Mouse (Mus musculus) myocyte (in vitro differentiated cells): ENCODE data around the gene Rab26. TPM values are rescaled to one million over a fixed set of nuclear protein-coding genes. Genes with fewer than 3 reads are reported as not detected.
A peak's percentile ranks its signal among the peaks of the same experiment; 100 is the strongest.

Experiments
- H3K27me3 ChIP-seq: one replicate; pipeline ENCODE4 v1.6.1; 2011; ENCODE audit not compliant: control insufficient read depth, insufficient read depth, insufficient read length
- H3K36me3 ChIP-seq: one replicate; pipeline ENCODE4 v1.6.1; 2011; ENCODE audit not compliant: control insufficient read depth, insufficient read depth
- H3K4me2 ChIP-seq: one replicate; pipeline ENCODE4 v1.6.1; 2011; ENCODE audit warnings: low read depth, control low read depth
- H3K4me3 ChIP-seq: one replicate; pipeline ENCODE4 v1.5.1; 2011; ENCODE audit warnings: mild to moderate bottlenecking, control low read depth, moderate library complexity
- H3K79me2 ChIP-seq: one replicate; pipeline ENCODE4 v1.6.1; 2011; ENCODE audit not compliant: control insufficient read depth, insufficient read depth
- H3ac ChIP-seq: one replicate; pipeline ENCODE4 v1.6.1; 2011; ENCODE audit not compliant: control insufficient read depth, insufficient read length
- CEBPB ChIP-seq: IDR thresholded peaks from 2 replicates; pipeline ENCODE4 v1.6.1; 2011; ENCODE audit warnings: mild to moderate bottlenecking, moderate library complexity; ENCODE audit not compliant: poor library complexity, insufficient read depth, severe bottlenecking
- E2F4 ChIP-seq: IDR thresholded peaks from one replicate; pipeline ENCODE4 v1.6.1; 2011; ENCODE audit warnings: mild to moderate bottlenecking, control low read depth, moderate library complexity; ENCODE audit not compliant: insufficient read depth
- MAX ChIP-seq: IDR thresholded peaks from one replicate; pipeline ENCODE4 v1.6.1; 2011; ENCODE audit warnings: low read depth, mild to moderate bottlenecking, control low read depth
- MYOD1 ChIP-seq, 3 experiments: IDR thresholded peaks; one replicate each; pipeline ENCODE4 v1.6.1; 2011; ENCODE audit warnings: control low read depth in 2 of 3, low read depth in 2 of 3, mild to moderate bottlenecking in 2 of 3, moderate library complexity in 1 of 3; ENCODE audit not compliant: insufficient read length in 2 of 3, control insufficient read depth in 1 of 3
- MYOG ChIP-seq, 3 experiments: IDR thresholded peaks; one replicate each; pipeline ENCODE4 v1.6.1; 2011; ENCODE audit warnings: control low read depth in 2 of 3, low read depth in 2 of 3, mild to moderate bottlenecking in 2 of 3; ENCODE audit not compliant: insufficient read length in 2 of 3, control insufficient read depth in 1 of 3, insufficient read depth in 1 of 3
- POLR2A ChIP-seq: IDR thresholded peaks from one replicate; pipeline ENCODE4 v1.6.1; 2011; ENCODE audit warnings: low read depth, mild to moderate bottlenecking, control low read depth, moderate library complexity; ENCODE audit not compliant: insufficient read length
- POLR2AphosphoS2 ChIP-seq: IDR thresholded peaks from one replicate; pipeline ENCODE4 v1.6.1; 2011; ENCODE audit warnings: low read depth, control low read depth; ENCODE audit not compliant: insufficient read length
- REST ChIP-seq: IDR thresholded peaks from one replicate; pipeline ENCODE4 v1.6.1; 2011; ENCODE audit warnings: mild to moderate bottlenecking, control low read depth, moderate library complexity; ENCODE audit not compliant: insufficient read depth, insufficient read length
- SRF ChIP-seq: IDR thresholded peaks from one replicate; pipeline ENCODE4 v1.6.1; 2011; ENCODE audit warnings: low read depth; ENCODE audit not compliant: control insufficient read depth, insufficient read length
- TCF12 ChIP-seq: IDR thresholded peaks from one replicate; pipeline ENCODE4 v1.6.1; 2011; ENCODE audit warnings: mild to moderate bottlenecking, control low read depth; ENCODE audit not compliant: poor library complexity, insufficient read depth, severe bottlenecking
- TCF3 ChIP-seq: IDR thresholded peaks from one replicate; pipeline ENCODE4 v1.6.1; 2011; ENCODE audit warnings: low read depth, control low read depth; ENCODE audit not compliant: insufficient read length
- USF1 ChIP-seq: IDR thresholded peaks from one replicate; pipeline ENCODE4 v1.6.1; 2011; ENCODE audit warnings: low read depth, mild to moderate bottlenecking, control low read depth, moderate library complexity
- polyA plus RNA-seq: library from polyadenylated mRNA; unstranded; fragments of >200 nt; fragmentation: generic; extraction: Trizol; gene quantifications from one replicate; pipeline ENCODE4 v1.2.1, GENCODE M21; 2012; ENCODE audit warnings: missing spikeins

Gene Rab26
- polyA plus RNA-seq, 1 experiment, result 0.35 TPM

DNA sequence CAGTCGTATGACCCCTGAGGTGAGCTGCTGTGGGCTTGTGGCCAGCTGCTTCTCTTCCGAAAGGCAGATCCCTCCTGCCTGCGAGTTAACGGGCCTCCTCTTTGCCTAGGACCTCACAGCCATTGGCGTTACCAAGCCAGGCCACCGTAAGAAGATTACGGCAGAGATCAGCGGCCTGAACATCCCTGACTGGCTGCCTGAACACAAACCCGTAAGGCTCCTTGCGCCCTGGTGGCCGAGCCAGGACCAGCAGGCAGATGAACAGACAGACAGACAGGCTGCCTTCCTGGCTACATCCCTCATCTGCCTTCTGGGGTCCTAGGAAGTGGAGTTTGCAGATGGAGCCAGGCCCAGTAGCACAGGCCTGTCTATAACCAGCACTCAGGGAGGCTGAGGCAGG lies 31.8 kb downstream of the Rab26 start:
- Histone ChIP-seq H3K36me3 (no peaks in the 10 kb centered on the region), H3K27me3 (peaks cover 27% of the 10 kb centered on the region), H3ac (no peak overlapping the region), H3K4me3 (no peak overlapping the region), H3K79me2 (no peaks in the 10 kb centered on the region), H3K4me2 (no peak overlapping the region)
- TF ChIP-seq E2F4, result no peak
- no peak for TF ChIP-seq TCF12
- no peak for TF ChIP-seq SRF
- TF ChIP-seq MYOG (IDR thresholded peaks at IDR 0.05; ENCODE audit: control insufficient read depth in 1 of 3, insufficient read depth in 1 of 3, insufficient read length in 2 of 3, low read depth in 2 of 3), result no peak
- no peak for TF ChIP-seq MAX
- TF ChIP-seq POLR2AphosphoS2, result no peak
- no peak for TF ChIP-seq MYOD1 (IDR thresholded peaks at IDR 0.05; ENCODE audit: control insufficient read depth in 1 of 3, insufficient read length in 2 of 3, low read depth in 2 of 3)
- no peak for TF ChIP-seq POLR2A
- no peak for TF ChIP-seq REST
- TF ChIP-seq CEBPB, result no peak
- TF ChIP-seq USF1, result no peak
- no peak for TF ChIP-seq TCF3

DNA sequence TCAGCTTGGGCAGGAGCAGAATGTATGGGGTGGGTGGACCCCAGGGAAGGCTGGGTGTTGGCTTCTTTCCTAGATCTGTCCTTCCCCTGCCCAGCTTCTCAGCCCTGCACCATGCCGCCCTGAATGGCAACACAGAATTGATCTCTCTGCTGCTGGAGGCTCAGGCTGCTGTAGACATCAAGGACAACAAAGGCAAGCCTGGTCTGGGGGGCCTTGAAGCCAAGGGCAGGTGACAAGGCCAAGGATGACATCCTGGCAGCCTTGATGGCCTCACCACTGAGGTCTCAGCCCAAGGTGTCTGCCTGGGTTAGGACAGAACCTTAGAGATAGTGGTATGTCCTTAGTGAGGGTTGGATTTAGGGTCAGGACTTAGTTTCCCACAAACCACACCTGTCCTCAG lies 38.0 kb downstream of the Rab26 start:
- Histone ChIP-seq H3K36me3 (no peaks in the 10 kb centered on the region), H3K4me2 (no peak overlapping the region), H3K27me3 (peaks cover 41% of the 10 kb centered on the region), H3K4me3 (no peak overlapping the region), H3ac (peak overlapping the region; percentile 19), H3K79me2 (no peaks in the 10 kb centered on the region)
- TF ChIP-seq TCF3, result no peak
- no peak for TF ChIP-seq MYOD1 (IDR thresholded peaks at IDR 0.05; ENCODE audit: control insufficient read depth in 1 of 3, insufficient read length in 2 of 3, low read depth in 2 of 3)
- no peak for TF ChIP-seq POLR2A
- no peak for TF ChIP-seq E2F4
- no peak for TF ChIP-seq POLR2AphosphoS2
- TF ChIP-seq USF1, result no peak
- no peak for TF ChIP-seq CEBPB
- no peak for TF ChIP-seq TCF12
- TF ChIP-seq REST, result no peak
- no peak for TF ChIP-seq MAX
- TF ChIP-seq SRF, result no peak
- no peak for TF ChIP-seq MYOG (IDR thresholded peaks at IDR 0.05; ENCODE audit: control insufficient read depth in 1 of 3, insufficient read depth in 1 of 3, insufficient read length in 2 of 3, low read depth in 2 of 3)

DNA sequence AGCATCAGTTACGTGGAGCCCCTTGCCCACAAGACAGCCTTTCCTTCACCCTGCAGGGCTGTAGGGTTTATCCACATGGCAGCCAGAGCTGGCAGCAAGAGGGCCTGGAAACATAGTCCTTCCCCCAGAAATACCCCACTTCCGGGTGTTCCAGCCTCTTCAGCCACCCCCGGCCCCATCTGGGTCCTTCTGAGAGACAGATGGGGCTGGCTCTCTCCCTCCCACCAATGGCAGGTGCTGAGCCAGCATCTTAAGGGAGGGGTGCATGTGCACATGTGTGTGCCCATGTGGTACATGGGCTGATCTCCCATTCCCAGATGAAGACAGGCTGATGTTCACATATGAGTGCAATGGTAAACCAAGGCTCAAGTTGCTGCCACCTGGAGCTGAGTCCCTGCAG lies 38.6 kb downstream of the Rab26 start:
- H3ac ChIP-seq, result no peak overlapping the region
- H3K4me3 ChIP-seq, result no peak overlapping the region
- peaks cover 35% of the 10 kb centered on the region for H3K27me3 ChIP-seq
- TF ChIP-seq CEBPB (no peak), E2F4 (no peak), SRF (no peak), TCF12 (no peak), MYOD1 (IDR thresholded peaks at IDR 0.05; ENCODE audit: control insufficient read depth in 1 of 3, insufficient read length in 2 of 3, low read depth in 2 of 3) (no peak), MAX (no peak), USF1 (no peak), REST (no peak), POLR2AphosphoS2 (no peak), TCF3 (no peak), MYOG (IDR thresholded peaks at IDR 0.05; ENCODE audit: control insufficient read depth in 1 of 3, insufficient read depth in 1 of 3, insufficient read length in 2 of 3, low read depth in 2 of 3) (no peak), POLR2A (no peak)
- H3K36me3 ChIP-seq, result no peaks in the 10 kb centered on the region
- no peaks in the 10 kb centered on the region for H3K79me2 ChIP-seq
- H3K4me2 ChIP-seq, result no peak overlapping the region

DNA sequence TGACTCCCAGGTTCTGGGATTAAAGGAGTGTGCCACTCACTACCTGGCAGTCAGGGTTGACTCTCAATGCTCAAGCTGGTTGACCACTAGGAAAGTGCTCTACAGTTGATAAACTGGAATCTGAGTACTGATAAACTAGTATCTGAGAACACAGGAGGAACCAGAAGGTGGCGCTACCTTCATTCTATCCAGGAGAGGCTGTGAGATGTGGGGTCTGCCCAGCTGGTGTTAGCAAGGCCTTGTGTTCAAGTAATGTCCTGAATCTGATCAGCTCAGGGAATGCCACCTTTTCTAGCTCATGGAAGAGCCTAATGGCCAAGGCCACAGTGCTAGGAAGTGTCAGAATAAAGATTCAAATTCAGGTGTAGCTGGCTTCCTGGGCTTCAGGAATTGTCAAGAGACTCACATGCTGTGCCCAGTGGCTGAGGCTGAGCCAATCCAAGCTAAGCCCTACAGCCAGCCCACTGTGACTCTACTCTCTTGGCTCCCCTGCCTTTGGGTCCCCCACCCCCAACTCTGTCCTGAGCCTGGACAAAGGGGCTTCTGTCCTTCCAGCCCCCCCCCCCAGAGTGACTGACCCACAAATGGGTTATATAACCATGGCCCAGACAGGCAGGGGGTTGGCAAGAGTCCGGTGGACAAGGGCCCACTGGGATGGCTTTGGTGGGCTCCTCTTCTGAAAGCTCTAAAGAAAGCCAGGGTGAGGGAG lies 39.2 kb downstream of the Rab26 start:
- Histone ChIP-seq H3K4me2 (no peak overlapping the region), H3K79me2 (no peaks in the 10 kb centered on the region), H3K4me3 (no peak overlapping the region), H3K36me3 (no peaks in the 10 kb centered on the region), H3ac (no peak overlapping the region), H3K27me3 (peaks cover 34% of the 10 kb centered on the region)
- TF ChIP-seq TCF12, result no peak
- no peak for TF ChIP-seq POLR2A
- no peak for TF ChIP-seq USF1
- TF ChIP-seq MAX, result no peak
- no peak for TF ChIP-seq POLR2AphosphoS2
- no peak for TF ChIP-seq MYOD1 (IDR thresholded peaks at IDR 0.05; ENCODE audit: control insufficient read depth in 1 of 3, insufficient read length in 2 of 3, low read depth in 2 of 3)
- TF ChIP-seq TCF3, result no peak
- no peak for TF ChIP-seq SRF
- TF ChIP-seq REST, result no peak
- TF ChIP-seq MYOG (IDR thresholded peaks at IDR 0.05; ENCODE audit: control insufficient read depth in 1 of 3, insufficient read depth in 1 of 3, insufficient read length in 2 of 3, low read depth in 2 of 3), result no peak
- no peak for TF ChIP-seq CEBPB
